Mouse (Mus musculus): ENCODE measurements around the gene Ifitm10.

DNA sequence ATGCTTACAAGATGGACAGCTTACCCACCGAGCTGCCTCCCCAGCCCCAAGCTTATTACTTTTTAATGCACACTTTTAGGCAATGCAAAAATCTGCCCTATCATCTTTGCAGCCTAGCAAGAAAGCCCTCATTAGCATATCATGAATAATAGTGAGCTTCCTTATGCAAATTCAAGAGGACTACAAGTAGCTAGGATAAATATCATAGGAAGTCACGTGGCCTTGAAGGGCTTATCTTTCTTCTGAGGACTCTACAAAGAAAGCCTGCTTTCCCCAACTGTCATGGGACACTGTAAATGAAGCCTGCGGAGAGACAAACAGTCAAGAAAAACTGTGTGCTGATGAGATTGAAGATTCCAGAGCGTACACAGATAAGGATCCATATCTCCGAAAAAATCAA lies 22.0 kb downstream of the Ifitm10 start:
- TF ChIP-seq GATA1 (IDR thresholded peaks at IDR 0.05; ENCODE audit: borderline replicate concordance, low read length) (no peak), FLI1 (IDR thresholded peaks at IDR 0.05; ENCODE audit: low read length) (no peak)
